Mouse (Mus musculus): ENCODE measurements around the gene Sap18.

GRCm38 (mm10) chr14:57756094-57756493 lies 41.9 kb upstream of the Sap18 start:
- TF ChIP-seq POLR2A (IDR thresholded peaks at IDR 0.05; ENCODE audit: control insufficient read depth, low read depth, low read length), result no peak
- no peak for TF ChIP-seq CTCF (IDR thresholded peaks at IDR 0.05; ENCODE audit: control insufficient read depth, insufficient read depth, insufficient replicate concordance, low read depth, low read length)

Measured in testis, adult 2 months (tissue).